Mouse (Mus musculus) right cerebral cortex, postnatal 36 days (tissue): ENCODE data around the gene Gm382.

ENCODE experiments used
- DNase-seq, 2 experiments: peaks; one replicate each; pipeline ENCODE4 v3.0.0; 2022; ENCODE audit warnings: low spot score in 2 of 2, mixed read lengths in 1 of 2

Gm382 gene

DNA sequence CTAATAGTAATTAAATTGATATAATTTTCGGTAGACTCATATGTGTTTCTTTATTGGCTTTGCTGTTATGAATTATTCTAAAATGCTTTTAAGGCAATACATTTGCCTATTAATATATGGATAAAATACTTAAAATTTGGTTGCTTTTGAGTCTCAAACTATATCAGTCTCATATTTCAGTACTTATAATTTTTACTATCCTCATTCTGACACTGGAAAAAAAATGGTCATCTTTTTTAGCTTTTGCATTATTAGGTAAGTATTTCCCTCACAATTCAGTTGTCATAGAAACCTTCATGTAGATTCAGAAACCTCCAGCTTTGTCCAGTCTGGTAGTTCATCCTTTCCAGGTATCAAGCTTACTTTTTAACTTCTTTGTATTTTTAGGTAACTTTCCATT, at the start of gene Gm382:
Gene Gm382 (plus strand): TSS at position 301 of the 400 bp plus-strand sequence.
- DNase-seq, result no peak

DNA sequence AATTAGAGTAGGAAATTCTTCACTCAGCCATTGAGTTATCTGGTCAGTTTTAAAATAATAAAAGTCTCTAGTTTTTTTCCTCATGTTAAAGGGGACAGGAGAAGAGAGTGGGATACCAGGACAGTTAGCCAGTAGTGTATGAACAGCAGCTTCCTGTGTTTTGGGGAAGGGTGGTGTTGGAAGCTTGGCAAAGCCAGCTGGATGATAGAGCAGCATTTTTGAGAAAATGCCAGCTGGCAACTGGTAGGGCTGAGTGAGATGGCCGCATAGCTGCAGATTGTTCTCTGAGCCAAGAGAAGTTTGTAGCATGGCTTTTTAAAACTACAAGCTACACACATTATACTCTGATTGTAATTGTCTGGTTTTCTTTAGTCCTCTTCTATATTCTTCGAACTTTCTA, 30.4 kb downstream of the Gm382 start:
- no peak for DNase-seq

DNA sequence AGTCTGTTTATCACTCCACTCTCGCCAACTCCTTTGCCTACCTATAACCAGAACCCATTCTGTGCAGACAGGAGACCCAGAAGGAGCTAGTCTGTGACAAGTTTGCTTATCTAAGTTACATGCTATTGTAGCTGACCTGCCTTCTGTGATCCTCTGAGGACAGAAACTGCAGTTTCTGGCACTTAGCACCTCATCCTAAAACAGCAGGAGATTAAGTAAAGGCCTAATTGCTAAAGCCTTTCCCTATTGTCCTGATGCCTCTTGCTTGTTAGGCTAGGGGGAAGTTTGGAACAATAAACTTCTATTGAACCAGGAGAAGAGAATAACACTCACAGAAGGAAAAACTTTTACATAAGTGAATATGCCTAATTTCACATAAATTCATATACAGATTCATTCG, 51.5 kb downstream of the Gm382 start:
- DNase-seq, result no peak

DNA sequence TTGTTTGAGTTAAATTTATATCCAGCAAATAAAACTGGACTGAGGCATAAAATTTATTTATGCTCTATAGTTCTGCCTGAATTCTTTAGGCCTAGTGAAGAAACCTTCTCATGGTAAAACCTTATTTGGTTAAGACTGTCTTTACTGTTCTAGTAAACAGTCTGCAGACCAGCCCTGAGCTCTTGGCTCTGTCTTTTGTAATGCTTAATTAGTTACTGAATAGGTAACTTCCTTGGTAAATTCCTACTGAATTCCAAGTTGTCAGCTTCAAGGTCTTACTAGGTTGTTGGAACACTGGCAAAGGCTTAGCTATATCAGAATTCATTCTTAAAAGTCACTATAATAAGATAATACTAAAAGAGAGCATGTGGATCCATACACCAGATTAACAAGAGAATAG, 53.3 kb downstream of the Gm382 start:
- no peak for DNase-seq

DNA sequence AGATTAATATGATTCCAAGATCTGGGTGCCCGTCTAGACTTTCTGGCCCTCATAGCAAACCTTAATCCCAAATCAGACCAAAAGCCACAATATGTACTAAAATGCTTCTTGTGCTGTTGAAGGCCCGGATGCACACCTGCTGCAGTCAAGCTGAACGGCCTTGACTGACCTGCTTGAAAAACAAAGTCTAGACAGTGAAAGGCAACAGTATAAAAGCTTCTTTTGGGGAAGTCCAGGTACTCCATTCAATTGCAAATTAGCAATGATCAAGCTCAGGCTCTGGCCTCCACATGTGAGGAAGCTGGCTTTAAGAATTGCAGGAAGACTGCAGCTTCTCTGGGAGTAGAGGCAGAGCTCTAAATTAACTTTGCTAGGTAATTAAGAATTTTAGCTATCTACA, 54.2 kb downstream of the Gm382 start:
- no peak for DNase-seq

DNA sequence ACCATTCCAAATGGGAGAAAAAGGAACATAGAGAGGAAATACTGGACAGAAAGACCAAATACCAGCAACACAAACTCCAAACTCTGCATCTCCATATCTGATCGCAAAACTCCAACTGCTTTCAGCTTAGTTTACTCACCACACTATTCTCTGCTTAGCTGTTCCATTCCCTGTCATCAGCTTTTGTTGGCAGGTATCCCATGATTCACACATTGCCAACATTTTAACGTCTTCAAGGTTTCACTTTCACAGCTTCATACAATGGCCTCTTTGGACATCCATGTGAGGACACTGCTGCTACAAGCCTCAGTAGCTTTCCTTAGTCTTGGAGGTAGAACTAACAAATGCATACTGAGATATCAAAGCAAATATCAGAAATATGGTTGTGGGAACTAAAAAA, 64.6 kb downstream of the Gm382 start:
- DNase-seq, result no peak
